Mouse (Mus musculus) megakaryocyte, embryonic 14.5 days (primary cell): ENCODE measurements around the gene Gemin5.

Source experiments
- FLI1 ChIP-seq: IDR thresholded peaks from 2 replicates; pipeline ENCODE4 v1.6.1; 2012; ENCODE audit warnings: low read length, inconsistent platforms, mixed read lengths
- GATA1 ChIP-seq: IDR thresholded peaks from 3 replicates; pipeline ENCODE4 v1.6.1; 2012; ENCODE audit warnings: mixed read lengths, low read length, inconsistent platforms, borderline replicate concordance

DNA sequence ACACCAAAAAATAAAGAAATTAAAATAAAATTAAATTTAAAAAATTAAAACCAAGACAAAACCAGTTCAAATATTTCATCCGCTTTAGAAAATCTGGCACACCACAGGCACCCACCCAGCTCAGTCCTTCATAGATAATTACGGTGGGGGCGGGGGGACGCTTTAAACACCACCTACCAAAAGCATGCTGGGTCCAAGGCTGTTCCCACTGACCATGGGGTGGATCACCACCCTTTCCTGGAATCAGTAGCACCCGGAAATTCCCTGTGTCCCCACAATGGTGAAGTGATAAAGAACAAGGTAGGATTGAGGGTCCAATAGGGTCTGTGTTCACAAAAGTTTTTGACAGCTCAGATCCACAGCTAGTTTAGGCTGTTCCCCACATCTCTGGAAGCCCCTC lies 47.5 kb upstream of the Gemin5 start:
- TF ChIP-seq GATA1 (no peak), FLI1 (no peak)
